Mouse (Mus musculus): ENCODE measurements around the gene Btbd9.

DNA sequence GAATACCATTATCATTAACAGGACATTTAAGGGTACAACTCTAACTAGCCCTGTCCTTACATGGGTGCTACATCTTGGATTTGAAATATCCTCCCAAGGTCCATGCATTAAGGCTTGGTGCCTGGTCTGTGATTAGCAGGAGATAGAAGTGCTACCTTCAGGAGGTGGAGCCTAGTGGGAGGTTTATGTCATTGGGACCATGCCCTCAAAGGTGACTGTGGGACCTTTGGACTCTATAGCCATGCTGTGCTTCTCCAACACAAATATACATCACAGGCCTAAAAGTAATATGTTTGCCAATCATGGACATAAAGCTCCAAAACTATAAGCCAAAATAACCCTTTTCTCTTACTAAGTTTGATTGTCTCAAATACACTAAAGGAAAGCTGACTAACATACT, 7.8 kb downstream of the Btbd9 start:
- TF ChIP-seq ZC3H11A (IDR thresholded peaks at IDR 0.05; ENCODE audit: borderline replicate concordance, low read depth, low read length), result no peak
- TF ChIP-seq HCFC1 (IDR thresholded peaks at IDR 0.05; ENCODE audit: borderline replicate concordance, insufficient read depth, low read length), result no peak
- TF ChIP-seq MAFK (IDR thresholded peaks at IDR 0.05; ENCODE audit: insufficient read depth, low read depth, low read length), result no peak
- TF ChIP-seq CHD2 (IDR thresholded peaks at IDR 0.05; ENCODE audit: low read depth, low read length), result no peak
- no peak for TF ChIP-seq ZNF384 (IDR thresholded peaks at IDR 0.05; ENCODE audit: low read depth, low read length)
